Mouse (Mus musculus): ENCODE results near the gene Gm16434. TPM values are rescaled to one million over a fixed set of nuclear protein-coding genes. Genes with fewer than 3 reads are reported as not detected.
"Not testable (repeated sequence)": the region's sequence is repeated elsewhere in the genome, so short reads cannot be mapped to it uniquely, and the experiment has no call there.

Gene Gm16434
- polyA plus RNA-seq (2014; fragmentation: Nextera tagmentation; extraction: Ambion mirVana), result not detected in 2 replicates

DNA sequence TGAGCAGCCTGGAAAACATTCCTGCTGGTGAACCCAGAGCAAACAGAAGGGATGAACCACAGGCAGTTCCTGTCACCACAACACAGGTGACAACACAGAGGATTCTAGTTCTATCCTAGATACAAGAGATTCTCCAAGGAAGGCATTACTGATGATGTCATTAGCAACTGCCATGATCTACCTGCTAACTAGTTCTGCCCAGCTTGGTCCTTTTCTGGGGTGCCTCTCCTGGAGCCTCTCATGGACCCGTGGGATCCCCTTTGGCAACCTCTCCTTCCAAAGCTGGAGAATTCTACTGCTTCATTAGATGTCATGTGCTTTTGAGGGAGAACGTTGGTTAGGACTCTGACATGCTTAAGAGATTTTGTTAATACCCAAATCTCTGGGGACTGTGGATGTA, at the start of gene Gm16434:
Gene Gm16434, minus strand, starts transcription at position 101 of the 400 bp plus-strand sequence.
- WGBS, result no CpG with 5 or more reads among the region's 2 CpGs
- not testable (repeated sequence) for H3K4me2 ChIP-seq (ENCODE audit: low read depth, severe bottlenecking); ATAC-seq (ENCODE audit: insufficient number of reproducible peaks, low FRiP score, low TSS enrichment, low read depth); H3K4me3 ChIP-seq (ENCODE audit: low read depth, low read length); H3K36me3 ChIP-seq (ENCODE audit: control insufficient read depth, insufficient read depth, low read length); DNase-seq (ENCODE audit: low spot score); H3K27ac ChIP-seq (replicated peaks; ENCODE audit: low read depth, low read length); H3K9me3 ChIP-seq (ENCODE audit: control insufficient read depth, low read length); H3K9ac ChIP-seq (ENCODE audit: low read length); H3K27me3 ChIP-seq (ENCODE audit: control insufficient read depth, insufficient read depth, low read length); H3K4me1 ChIP-seq (ENCODE audit: control insufficient read depth, insufficient read depth, low read length)

DNA sequence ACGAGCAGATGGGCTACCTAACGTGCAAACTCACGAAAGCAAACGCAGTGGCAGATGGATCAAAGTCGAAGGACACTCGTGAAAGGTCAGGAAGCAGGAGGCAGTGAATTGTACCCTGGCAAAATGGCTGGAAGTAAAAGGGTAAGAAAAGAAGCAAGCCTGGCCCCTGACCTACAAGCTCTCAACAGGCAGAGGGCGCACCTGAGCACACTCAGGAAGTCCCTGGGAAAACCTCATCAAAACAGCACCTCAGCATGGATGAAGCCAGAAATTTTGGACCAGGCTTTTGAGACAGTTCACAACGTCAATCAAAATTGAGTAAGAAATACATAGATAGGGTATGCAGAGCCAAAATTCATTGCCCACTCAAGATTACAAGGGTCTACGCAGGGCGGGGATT, 49.2 kb upstream of the Gm16434 start:
- not testable (repeated sequence) for H3K9ac ChIP-seq (ENCODE audit: low read length); H3K27ac ChIP-seq (replicated peaks; ENCODE audit: low read depth, low read length); H3K4me2 ChIP-seq (ENCODE audit: low read depth, severe bottlenecking); H3K4me1 ChIP-seq (ENCODE audit: control insufficient read depth, insufficient read depth, low read length); H3K9me3 ChIP-seq (ENCODE audit: control insufficient read depth, low read length); H3K27me3 ChIP-seq (ENCODE audit: control insufficient read depth, insufficient read depth, low read length); ATAC-seq (ENCODE audit: insufficient number of reproducible peaks, low FRiP score, low TSS enrichment, low read depth); H3K4me3 ChIP-seq (ENCODE audit: low read depth, low read length); H3K36me3 ChIP-seq (ENCODE audit: control insufficient read depth, insufficient read depth, low read length)
- 9% methylated on average over 5 of the region's 10 CpGs for WGBS
- DNase-seq (ENCODE audit: low spot score), result peak; percentile 33

DNA sequence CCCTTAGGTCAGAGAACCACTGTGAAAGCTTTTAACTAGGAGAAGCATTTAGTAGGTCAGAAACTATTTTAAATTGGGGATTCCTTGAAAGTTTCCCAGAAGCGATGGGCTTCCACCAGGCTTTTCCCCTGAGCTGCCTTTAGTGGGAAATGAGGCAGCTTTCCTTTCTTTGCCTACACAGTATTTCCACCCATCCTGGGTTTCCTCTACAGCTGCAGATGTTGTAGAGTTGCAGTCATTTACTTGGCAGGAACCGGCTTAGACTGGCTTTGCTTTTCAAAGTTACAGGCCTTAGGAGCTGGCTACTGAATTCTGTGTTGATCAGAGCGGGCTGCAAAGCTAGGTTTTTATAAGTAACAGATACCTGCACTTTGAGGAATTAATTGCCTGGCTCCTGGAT, 5.7 kb upstream of the Gm16434 start:
- not testable (repeated sequence) for ATAC-seq (ENCODE audit: insufficient number of reproducible peaks, low FRiP score, low TSS enrichment, low read depth); H3K4me2 ChIP-seq (ENCODE audit: low read depth, severe bottlenecking); DNase-seq (ENCODE audit: low spot score); H3K9me3 ChIP-seq (ENCODE audit: control insufficient read depth, low read length); H3K36me3 ChIP-seq (ENCODE audit: control insufficient read depth, insufficient read depth, low read length); H3K4me1 ChIP-seq (ENCODE audit: control insufficient read depth, insufficient read depth, low read length); H3K4me3 ChIP-seq (ENCODE audit: low read depth, low read length); H3K9ac ChIP-seq (ENCODE audit: low read length); H3K27me3 ChIP-seq (ENCODE audit: control insufficient read depth, insufficient read depth, low read length); H3K27ac ChIP-seq (replicated peaks; ENCODE audit: low read depth, low read length)
- 89% methylated on average over 2 of the region's 3 CpGs for WGBS

DNA sequence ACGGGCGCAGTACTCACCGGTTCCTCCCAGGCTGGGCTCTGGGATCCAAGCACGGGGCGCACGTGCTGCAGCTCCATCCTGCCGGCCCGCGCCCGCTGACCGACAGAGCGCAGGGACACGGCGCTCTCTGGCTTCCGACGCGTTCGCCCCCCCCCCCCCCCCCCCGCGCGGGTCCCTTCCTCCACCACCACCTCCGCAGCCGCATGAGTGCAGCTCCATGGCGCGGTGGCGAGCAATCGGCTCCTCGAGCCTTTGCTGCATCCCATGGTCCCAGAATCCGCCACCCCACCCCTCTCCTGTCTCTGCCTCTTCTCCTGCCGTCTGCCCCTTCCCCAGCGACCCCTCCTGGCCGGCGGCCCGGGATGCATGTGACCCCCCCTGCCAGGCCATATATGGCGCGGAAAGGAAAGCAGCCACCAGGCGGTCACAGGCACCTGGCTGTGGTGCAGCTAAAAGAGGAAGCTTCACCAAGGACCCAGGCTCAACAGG, 19.8 kb downstream of the Gm16434 start, which contains the start of gene Gm3512:
Gene Gm3512, minus strand, starts transcription at position 51 of the 489 bp plus-strand sequence.
- not testable (repeated sequence) for H3K4me2 ChIP-seq (ENCODE audit: low read depth, severe bottlenecking); H3K27me3 ChIP-seq (ENCODE audit: control insufficient read depth, insufficient read depth, low read length); ATAC-seq (ENCODE audit: insufficient number of reproducible peaks, low FRiP score, low TSS enrichment, low read depth); H3K4me3 ChIP-seq (ENCODE audit: low read depth, low read length); H3K4me1 ChIP-seq (ENCODE audit: control insufficient read depth, insufficient read depth, low read length); H3K9ac ChIP-seq (ENCODE audit: low read length); DNase-seq (ENCODE audit: low spot score); H3K36me3 ChIP-seq (ENCODE audit: control insufficient read depth, insufficient read depth, low read length); H3K9me3 ChIP-seq (ENCODE audit: control insufficient read depth, low read length); H3K27ac ChIP-seq (replicated peaks; ENCODE audit: low read depth, low read length)
- no CpG with 5 or more reads among the region's 37 CpGs for WGBS

Other genes starting within 250 kb of the Gm16434 start
- not detected in 2 replicates for gene Gm6356, start 220.7 kb downstream of the Gm16434 start, polyA plus RNA-seq (2014; fragmentation: Nextera tagmentation; extraction: Ambion mirVana)
- gene Gm10406, start 167.1 kb downstream of the Gm16434 start, polyA plus RNA-seq (2014; fragmentation: Nextera tagmentation; extraction: Ambion mirVana), result 0.26 and 1.1 TPM in 2 replicates
- gene Gm3685, start 149.6 kb downstream of the Gm16434 start, polyA plus RNA-seq (2014; fragmentation: Nextera tagmentation; extraction: Ambion mirVana), result not detected in 2 replicates
- gene Gm3696, start 93.9 kb downstream of the Gm16434 start, polyA plus RNA-seq (2014; fragmentation: Nextera tagmentation; extraction: Ambion mirVana), result 1.8 and 2.2 TPM in 2 replicates
- gene Gm6676, start 69.1 kb downstream of the Gm16434 start, polyA plus RNA-seq (2014; fragmentation: Nextera tagmentation; extraction: Ambion mirVana), result not detected in 2 replicates
- 4.7 and 4.9 TPM in 2 replicates for gene Gm3512, start 20.0 kb downstream of the Gm16434 start, polyA plus RNA-seq (2014; fragmentation: Nextera tagmentation; extraction: Ambion mirVana)
- gene Gm3727, start 70.2 kb upstream of the Gm16434 start, polyA plus RNA-seq (2014; fragmentation: Nextera tagmentation; extraction: Ambion mirVana), result not detected in 2 replicates
- gene Gm3739, start 120.5 kb upstream of the Gm16434 start, polyA plus RNA-seq (2014; fragmentation: Nextera tagmentation; extraction: Ambion mirVana), result 1.3 and 1.9 TPM in 2 replicates
- gene Gm5797, start 137.9 kb upstream of the Gm16434 start, polyA plus RNA-seq (2014; fragmentation: Nextera tagmentation; extraction: Ambion mirVana), result not detected in 2 replicates
- not detected in 2 replicates for gene Gm8374, start 170.6 kb upstream of the Gm16434 start, polyA plus RNA-seq (2014; fragmentation: Nextera tagmentation; extraction: Ambion mirVana)

Data from limb, embryonic 11.5 days (tissue).